Mouse (Mus musculus): Measurements from ENCODE around the gene Hnrnpc.
A peak's percentile ranks its signal among the peaks of the same experiment; 100 is the strongest.

DNA sequence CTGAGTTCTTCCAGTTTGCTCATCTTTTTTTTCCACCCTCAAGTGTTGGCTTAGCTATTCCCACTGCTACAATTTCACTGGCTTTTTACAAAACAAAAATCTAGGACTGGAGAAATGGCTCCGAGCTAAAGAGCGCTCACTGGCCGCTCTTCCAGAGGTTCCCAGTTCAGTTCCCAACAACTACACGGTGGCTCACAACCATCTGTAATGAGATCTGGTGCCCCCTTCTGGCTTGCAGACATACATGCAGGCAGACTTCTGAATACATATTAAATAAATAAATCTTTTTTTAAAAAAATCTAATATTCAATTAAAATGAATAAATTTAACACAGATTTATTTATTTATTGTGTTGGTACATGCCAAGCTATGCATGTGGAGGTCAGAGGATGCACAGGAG, 42.7 kb upstream of the Hnrnpc start:
- TF ChIP-seq CTCF (IDR thresholded peaks at IDR 0.05; ENCODE audit: low read depth) = peak; percentile 64
- TF ChIP-seq EP300 (optimal IDR thresholded peaks at IDR 0.05) = no peak

Data from stomach, postnatal 0 days (tissue).